Mouse (Mus musculus): Measurements from ENCODE around the gene Topors.

DNA sequence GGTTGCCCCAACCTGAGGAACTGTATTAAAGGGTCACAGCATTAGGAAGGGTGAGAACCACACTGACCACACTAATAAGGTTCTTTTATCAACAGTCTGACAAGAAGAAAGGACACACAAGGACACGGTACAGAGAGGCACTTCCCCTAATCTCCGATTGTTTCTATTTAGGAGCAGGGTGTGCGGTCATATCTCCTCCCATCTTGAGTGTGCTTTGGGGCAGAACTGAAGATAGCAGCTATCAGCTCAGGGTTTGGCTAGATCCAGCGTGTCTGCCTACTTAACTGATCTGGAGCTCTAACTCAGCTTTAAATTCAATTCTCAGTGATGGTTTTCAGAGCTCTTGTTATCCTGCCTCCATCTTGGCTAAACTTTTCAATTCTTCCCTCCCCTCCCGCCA lies 29.5 kb upstream of the Topors start:
- TF ChIP-seq CTCF (IDR thresholded peaks at IDR 0.05; ENCODE audit: extremely low read depth, insufficient read length, insufficient replicate concordance, low read depth, low read length), result no peak
- TF ChIP-seq POLR2A (IDR thresholded peaks at IDR 0.05; ENCODE audit: low read depth, low read length), result no peak
